Mouse (Mus musculus): Measurements from ENCODE around the gene Rplp0. TPM values are rescaled to one million over a fixed set of nuclear protein-coding genes. Genes with fewer than 3 reads are reported as not detected.
A peak's percentile ranks its signal among the peaks of the same experiment; 100 is the strongest.

Rplp0 gene
- total RNA-seq, 2 experiments from 2014 or later: 650 to 668 TPM

DNA sequence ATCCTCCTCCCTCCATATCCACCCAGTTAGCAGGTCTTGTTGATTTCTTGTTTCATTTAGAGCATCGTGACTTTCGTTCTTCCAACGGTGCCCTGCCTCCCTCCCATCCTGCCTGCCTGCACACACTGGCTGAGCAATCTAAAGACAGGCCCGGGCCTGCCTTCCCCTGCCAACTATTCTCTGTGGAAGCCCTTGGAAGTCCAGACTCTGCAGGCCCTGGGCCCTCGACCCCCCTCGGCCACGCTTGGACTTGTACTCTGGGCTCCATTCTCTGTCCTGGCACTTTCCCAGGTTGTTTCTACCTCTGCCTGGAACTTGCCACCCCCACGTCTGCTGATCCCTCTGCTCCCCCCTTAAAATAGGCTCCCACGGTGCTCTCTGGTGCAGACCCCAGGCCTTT lies 33.3 kb upstream of the Rplp0 start:
- no peak for DNase-seq
- intact Hi-C loops (cut with DNase I): no loop called here

- intact Hi-C loops (cut with DNase I): no loop called here
- peak in 1 of 2 experiments; percentile 2 for DNase-seq
Observed at GRCm38 (mm10) chr5:115526456-115527202, 32.6 kb upstream of the Rplp0 start.

DNA sequence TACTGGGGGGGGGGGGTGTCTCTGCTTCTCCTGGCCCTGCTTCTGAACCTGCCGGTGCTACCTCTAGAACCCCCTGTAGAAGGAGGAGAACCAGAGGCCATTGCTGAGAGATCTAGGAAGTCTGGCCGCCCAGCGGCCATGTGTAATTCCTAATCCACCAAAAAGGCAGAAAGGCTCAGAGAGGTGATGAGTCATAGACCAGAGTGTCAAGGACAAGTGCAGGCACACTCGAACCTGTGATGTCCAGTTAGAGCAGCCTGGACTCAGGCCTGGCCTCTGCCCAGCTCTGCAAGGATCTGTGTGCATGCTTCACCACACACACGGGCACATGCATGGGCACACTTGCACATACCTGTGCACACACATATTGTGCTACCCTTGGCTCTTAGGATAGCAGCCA lies 31.1 kb upstream of the Rplp0 start:
- no peak for DNase-seq
- intact Hi-C loops (cut with DNase I): no loop called here

GRCm38 (mm10) chr5:115529364-115529741 lies 29.9 kb upstream of the Rplp0 start:
- no peak for DNase-seq
- intact Hi-C loops (cut with DNase I): no loop called here

GRCm38 (mm10) chr5:115529742-115530446 lies 29.4 kb upstream of the Rplp0 start:
- DNase-seq: peak in 1 of 2 experiments; percentile 52
- intact Hi-C loops (cut with DNase I): no loop called here

DNA sequence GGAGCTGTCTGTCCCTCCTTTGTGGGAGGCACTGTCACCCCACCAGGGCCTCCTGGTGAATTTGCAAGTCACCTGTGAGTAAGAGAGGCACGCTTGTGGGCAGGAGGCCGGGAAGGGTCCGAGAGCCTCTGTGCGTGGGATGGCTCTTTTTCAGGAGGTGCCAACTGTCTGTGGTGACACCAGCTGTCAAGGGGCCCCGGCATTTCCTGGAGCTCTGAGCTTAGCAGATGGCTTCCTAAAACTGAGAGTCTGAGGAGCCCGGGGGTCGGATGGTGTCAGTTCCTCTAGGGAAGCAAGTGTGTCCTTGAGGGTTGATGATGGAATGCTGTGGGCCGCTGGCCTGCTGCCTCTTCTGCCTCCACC lies 28.8 kb upstream of the Rplp0 start:
- intact Hi-C loops (cut with DNase I): no loop called here
- peak in 1 of 2 experiments; percentile 41 for DNase-seq

DNA sequence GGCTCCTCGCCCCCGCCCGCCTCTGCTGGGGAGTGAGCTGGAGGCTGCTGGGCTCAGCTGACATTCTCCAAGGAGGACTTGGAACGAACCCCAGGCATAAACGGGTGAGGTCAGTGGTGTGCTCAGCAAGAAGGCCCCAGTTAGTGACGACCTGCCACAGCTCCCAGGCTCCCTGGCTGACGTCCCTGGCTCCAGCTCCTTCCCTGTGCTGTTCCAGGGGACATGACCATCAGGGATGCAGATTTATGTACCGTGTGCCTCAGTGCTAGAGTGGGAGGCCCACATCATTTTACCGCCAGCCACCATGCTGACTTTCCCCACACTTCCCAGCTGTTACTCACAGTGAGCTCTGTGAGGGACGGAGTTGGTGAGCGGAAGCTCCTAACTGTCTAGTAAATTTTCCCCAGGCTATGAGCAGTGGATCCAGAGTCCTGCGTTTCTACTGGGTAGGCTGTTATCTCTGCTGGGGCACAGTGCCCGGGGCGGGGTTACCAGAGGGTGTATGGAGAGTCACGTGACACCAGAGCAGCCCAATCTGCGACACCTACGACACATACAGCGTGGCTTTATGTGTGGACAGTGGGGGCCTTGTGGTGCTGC lies 27.5 kb upstream of the Rplp0 start:
- intact Hi-C loops (cut with DNase I): no loop called here
- DNase-seq: peak; percentile 80 to 81

GRCm38 (mm10) chr5:115534290-115534731 lies 25.0 kb upstream of the Rplp0 start:
- DNase-seq: peak; percentile 64
- intact Hi-C loops (cut with DNase I): no loop called here

GRCm38 (mm10) chr5:115534856-115535255 lies 24.4 kb upstream of the Rplp0 start:
- intact Hi-C loops (cut with DNase I): no loop called here
- peak; percentile 37 to 44 for DNase-seq

- intact Hi-C loops (cut with DNase I): no loop called here
- peak; percentile 37 to 39 for DNase-seq
Observed at GRCm38 (mm10) chr5:115535635-115536034, 23.6 kb upstream of the Rplp0 start.

DNA sequence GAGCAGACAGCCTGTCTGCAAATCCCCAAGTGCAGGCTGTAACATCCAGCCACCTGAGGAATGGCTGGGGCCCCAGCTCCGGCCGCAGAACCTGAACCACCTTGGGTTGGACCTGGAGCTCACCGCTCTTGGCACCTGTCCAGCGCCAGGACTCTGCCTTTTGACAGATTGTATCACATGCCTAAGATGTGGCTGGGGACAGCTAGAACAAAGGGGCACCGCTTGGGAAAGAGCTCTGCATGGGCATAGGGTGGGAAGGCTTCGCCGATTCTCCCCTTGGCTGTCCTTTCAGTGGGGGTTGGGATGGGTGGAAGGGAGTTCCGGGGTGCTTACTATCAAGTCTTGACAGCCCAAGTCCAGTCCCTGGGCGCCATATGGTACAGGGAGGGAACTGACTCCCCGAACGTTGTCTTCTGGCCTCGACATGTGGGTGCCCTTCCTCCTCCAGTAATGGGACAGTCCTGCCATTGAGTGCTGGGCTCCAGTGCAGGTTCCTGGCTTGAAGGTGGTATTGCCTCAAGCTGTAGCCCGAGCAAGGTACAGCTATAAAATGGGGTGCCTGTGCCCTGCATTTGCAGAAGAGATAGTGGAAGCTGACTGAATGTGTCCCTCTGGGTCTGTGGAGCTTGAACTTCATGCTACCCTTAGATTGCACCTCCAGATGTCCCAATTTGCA lies 21.1 kb upstream of the Rplp0 start:
- intact Hi-C loops (cut with DNase I): loop anchor here (1.0 kb wide), 1 partner anchor 32 kb away; the partner anchor contains the start of gene Pxn
- DNase-seq: peak in 1 of 2 experiments; percentile 34

DNA sequence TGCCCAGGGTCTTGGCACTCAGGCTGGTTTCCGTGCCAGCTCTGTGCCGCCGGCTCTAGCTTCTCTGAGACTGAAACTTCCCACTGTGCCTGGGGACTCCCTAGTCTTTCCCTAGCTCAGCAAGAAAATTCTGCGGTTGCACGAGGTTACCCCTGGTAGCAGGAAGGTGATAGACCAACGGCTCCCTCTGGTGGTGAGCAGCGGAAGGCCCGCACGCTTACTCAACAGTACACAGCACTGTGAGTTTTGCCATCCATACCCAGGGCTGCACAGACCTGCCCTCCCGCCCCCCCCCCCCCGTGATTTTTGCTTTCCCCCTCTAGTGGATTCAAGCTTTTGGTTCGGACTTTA lies 20.6 kb upstream of the Rplp0 start:
- DNase-seq: peak; percentile 92 to 97

DNA sequence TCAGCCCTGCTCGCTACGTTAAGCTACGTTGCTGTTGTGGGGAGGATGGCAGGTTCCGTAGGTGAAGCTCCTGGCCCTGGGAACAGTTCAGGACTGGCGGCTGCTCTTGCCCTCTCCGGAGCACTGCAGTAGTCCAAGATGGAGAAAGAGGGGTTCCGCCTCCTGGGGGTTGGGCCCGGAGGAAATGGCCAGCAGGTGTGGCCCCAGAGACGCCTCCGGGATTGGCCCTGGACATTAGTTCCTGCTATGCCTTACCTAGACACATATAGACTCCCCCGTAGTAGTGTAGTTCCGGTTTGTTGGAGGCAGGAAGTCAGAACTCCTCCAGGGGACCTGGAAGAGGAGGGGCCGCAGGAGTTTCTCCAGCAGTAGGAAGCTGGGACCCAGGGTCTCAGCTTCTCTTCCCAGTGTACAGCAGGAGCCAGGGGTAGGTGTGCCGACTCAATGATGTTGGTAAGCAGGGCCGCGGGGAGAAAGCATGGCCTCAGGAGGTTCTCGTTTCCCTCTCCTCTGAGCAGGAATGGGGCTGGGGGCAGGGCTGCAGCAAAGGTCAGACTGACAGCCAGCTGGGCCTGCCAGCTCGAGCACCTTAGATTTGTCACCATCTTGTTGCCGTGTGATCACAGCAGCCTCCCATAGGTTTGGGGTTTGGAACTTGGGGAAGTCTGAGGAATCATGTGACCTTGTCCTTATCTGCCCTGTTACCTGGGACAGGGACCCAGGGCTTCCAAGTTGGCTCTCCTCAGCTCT lies 16.5 kb upstream of the Rplp0 start:
- intact Hi-C loops (cut with DNase I): no loop called here

More for the DNA sequence above, 20.6 kb upstream of the Rplp0 start:
- intact Hi-C loops (cut with DNase I): loop anchor here (1.0 kb wide), 1 partner anchor 32 kb away; the partner anchor contains the start of gene Pxn

GRCm38 (mm10) chr5:115543509-115544253 lies 15.6 kb upstream of the Rplp0 start:
- peak; percentile 52 to 67 for DNase-seq
- intact Hi-C loops (cut with DNase I): no loop called here

More for the DNA sequence above, 16.5 kb upstream of the Rplp0 start:
- no peak for DNase-seq

- no peak for DNase-seq
- intact Hi-C loops (cut with DNase I): no loop called here
Observed at GRCm38 (mm10) chr5:115544655-115545185, 14.5 kb upstream of the Rplp0 start.

DNA sequence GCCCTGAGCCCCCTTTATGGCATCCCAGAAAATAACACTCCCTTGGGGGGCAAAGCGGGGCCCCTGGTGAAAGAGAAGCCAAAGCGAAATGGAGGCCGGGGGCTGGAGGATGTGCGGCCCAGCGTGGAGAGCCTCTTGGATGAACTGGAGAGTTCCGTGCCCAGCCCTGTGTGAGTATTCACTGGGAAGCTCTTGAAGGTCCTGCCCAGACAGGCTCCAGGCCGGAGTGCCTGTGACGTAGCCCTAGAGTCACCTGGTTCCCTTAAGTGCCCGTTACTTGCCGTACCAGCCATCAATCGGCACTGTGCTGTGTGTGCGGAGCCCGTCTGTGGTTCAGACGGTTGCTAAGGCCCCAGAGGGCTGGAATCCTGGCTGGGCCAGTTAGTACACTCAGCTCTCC lies 13.6 kb upstream of the Rplp0 start:
- DNase-seq: no peak
- intact Hi-C loops (cut with DNase I): no loop called here

- no peak for DNase-seq
- intact Hi-C loops (cut with DNase I): no loop called here
Observed at GRCm38 (mm10) chr5:115546536-115546935, 12.7 kb upstream of the Rplp0 start.

DNA sequence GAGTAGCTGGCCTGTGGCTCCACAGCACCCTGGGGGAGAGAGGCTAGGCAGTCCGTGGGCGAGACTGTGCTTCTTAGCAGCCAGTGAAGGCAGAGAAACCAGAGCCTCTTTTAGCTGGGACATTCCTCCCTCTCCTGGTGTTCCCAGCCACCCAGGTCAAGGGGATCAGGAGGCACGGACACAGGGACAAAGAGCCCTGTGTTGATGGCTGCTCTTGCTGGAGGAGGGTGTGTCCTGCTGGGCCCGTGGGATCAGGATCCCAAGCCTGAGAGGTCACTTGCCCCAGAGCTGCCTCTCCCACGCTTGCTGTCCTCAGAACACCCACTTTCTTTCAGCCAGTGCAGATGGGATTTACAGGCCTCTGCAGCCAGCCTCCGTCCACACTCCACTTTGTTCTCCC lies 12.3 kb upstream of the Rplp0 start:
- intact Hi-C loops (cut with DNase I): no loop called here

GRCm38 (mm10) chr5:115547421-115547820 lies 11.8 kb upstream of the Rplp0 start:
- no peak for DNase-seq
- intact Hi-C loops (cut with DNase I): no loop called here

More for the DNA sequence above, 12.3 kb upstream of the Rplp0 start:
- no peak for DNase-seq

Measured in heart, postnatal 36 days (tissue).